Mouse (Mus musculus): Measurements from ENCODE around the gene Anxa5. TPM values are rescaled to one million over a fixed set of nuclear protein-coding genes. Genes with fewer than 3 reads are reported as not detected.

The Anxa5 gene
- 10 to 100 TPM; 54.5 to 59.8 TPM for total RNA-seq (2021)

DNA sequence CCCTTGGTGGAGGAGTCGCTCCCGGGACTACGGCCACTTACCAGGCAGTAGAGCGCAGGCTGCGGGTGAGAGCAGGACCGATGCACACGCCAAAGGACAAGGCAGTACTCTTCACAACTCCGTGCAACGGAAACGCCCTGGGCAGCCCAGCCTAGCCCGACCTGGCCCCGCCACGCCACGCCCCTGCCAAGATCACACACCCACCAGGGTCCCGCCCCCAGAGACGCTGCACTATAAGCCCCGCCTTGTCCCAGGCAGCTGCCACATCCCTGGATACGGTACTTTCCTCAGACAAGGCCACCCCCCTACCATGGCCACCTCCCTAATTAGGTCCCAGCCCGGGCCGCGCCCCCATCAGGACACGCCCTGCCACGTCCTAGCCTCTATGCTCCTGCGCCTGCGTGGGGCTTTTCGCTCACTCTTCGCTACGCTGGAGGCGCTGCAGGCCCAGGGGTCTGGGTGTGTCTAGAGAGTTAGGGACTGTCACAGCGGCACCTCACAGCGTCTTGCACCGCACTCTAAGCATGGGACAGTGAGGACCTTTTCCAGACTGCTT lies at the start of gene Anxa5, which contains the start of gene 1810062G17Rik:
Anxa5 (minus strand) TSS at position 363 of the 556 bp plus-strand sequence.
1810062G17Rik (plus strand) TSS at position 406 of the 556 bp plus-strand sequence.
- DNase-seq (ENCODE audit: extremely low spot score in 1 of 2, low spot score in 1 of 2) = peak; percentile 69 to 74

DNA sequence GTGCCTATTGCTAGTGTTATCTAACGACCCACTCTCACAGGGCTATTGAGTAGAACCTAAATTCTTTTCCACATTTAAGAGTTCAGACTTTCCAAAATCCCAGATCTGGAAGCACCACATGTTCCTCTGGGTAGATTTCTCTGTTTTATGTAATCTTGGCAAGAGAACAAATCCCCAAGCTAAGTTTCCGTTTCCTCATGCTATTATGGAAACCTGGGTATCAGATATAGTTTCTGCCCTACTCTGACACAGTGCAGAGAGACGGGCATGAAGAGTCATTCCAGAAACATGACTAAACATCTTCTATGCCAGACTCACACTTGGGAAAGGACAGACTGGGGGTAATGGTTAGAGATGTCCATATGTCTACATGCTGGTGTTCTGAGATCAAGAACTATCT lies 48.8 kb upstream of the Anxa5 start:
- DNase-seq (ENCODE audit: extremely low spot score in 1 of 2, low spot score in 1 of 2) = no peak

DNA sequence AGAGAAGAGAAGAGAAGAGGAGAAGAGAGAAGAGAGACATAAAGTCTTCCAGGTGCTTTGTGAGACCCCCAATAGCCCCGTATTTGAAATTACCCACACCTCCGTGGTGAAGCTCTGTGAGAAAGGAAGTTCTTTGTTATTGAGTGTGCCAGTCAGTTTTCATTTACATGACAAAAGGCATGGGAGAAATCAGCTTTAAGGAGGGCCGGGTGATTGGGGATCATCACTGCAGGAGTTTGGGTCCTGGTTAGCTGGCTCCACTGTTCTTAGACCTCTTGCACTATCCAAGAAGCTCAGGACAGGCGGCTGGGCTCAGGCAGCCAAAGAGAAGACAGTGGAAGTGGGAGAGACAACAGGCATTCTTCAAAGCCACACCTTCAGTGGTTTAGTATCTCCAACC lies 46.4 kb upstream of the Anxa5 start:
- DNase-seq (ENCODE audit: extremely low spot score in 1 of 2, low spot score in 1 of 2) = no peak

DNA sequence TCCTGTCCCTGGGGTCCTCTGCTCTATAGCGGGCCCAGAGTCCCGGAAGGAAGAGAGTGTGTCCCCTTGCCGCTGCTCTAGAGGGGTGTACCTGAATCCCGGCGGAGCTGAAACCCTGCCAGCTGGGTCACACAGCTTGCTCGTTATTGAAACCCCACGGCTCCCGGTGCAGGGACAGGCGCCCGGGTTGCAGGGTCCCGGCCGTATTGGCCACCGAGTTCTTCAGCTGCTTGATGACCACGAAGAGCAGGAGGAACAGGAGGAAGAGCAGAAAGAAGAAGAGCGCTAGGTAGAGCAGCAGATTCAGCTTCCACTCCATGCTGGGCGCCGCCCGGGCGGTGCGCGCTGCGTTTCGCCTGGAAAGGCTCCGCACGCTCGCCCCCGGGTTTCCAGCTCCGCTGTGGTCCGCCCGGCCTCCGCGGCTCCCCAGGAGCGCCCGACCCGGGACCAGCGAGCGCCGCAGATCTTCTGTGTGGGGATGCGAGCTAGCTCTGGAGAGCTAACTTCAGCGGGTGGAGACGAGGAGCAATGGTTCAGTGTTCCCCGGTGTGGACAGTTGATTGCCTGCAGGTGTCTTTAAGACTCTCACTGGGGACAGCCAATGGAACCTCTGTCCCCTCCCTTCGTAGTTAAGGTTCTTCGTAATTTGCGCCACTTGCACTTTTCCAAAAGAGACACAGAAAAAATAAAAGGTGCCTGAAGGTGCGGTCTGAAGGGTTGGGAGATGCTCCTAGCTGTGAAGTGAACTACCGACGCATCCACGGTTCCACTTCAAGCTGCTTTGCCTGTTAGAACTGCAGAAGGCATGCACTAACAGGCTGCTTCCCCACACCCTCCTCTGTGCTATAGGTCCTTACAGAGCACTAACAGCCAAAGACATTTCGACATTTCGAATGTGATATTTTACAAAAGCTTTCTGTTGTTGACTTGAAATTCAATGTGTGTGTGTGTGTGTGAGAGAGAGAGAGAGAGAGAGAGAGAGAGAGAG lies 45.7 kb upstream of the Anxa5 start, which contains the start of gene Gm11549:
Gm11549 (minus strand) TSS at position 741 of the 988 bp plus-strand sequence.
- DNase-seq (ENCODE audit: extremely low spot score in 1 of 2, low spot score in 1 of 2) = peak; percentile 32 to 37

DNA sequence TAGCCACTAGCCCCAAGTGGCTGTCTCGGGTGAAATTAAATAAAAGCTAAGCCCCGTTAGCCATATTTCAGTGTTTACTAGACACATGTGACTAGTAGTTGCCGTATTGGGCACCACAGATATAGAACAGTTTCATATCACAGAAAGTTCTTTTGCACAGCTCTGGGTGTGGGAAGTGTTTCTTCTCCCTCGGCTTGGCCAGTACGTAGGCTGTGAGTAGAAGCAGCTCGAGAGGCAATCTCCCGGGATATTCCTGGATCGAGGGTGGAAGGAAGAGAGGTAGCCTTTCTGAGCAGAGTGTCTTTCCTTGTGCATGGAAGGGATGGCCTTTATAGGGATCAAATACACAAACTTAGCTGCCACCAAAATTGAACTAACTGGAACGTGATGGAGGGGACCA lies 40.5 kb upstream of the Anxa5 start:
- DNase-seq (ENCODE audit: extremely low spot score in 1 of 2, low spot score in 1 of 2) = no peak

DNA sequence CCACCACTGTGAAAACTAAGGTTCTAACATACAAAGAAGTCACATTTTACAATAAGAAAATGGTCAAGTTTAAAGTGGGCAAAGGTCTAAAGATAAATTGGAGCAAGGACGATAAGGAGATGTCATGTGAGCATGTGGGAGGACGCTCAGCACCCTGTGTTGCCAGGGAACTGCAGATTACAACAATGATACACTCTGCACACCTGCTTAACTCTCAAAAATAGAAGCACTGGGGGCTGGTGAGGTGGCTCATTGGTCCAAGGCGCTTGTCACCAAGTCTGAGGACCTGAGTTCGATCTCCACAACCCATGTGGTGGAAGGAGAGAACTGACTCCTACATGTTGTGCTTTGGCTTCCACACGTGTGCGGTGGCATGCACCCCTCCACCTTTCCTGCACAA lies 35.8 kb upstream of the Anxa5 start:
- no peak for DNase-seq (ENCODE audit: extremely low spot score in 1 of 2, low spot score in 1 of 2)

DNA sequence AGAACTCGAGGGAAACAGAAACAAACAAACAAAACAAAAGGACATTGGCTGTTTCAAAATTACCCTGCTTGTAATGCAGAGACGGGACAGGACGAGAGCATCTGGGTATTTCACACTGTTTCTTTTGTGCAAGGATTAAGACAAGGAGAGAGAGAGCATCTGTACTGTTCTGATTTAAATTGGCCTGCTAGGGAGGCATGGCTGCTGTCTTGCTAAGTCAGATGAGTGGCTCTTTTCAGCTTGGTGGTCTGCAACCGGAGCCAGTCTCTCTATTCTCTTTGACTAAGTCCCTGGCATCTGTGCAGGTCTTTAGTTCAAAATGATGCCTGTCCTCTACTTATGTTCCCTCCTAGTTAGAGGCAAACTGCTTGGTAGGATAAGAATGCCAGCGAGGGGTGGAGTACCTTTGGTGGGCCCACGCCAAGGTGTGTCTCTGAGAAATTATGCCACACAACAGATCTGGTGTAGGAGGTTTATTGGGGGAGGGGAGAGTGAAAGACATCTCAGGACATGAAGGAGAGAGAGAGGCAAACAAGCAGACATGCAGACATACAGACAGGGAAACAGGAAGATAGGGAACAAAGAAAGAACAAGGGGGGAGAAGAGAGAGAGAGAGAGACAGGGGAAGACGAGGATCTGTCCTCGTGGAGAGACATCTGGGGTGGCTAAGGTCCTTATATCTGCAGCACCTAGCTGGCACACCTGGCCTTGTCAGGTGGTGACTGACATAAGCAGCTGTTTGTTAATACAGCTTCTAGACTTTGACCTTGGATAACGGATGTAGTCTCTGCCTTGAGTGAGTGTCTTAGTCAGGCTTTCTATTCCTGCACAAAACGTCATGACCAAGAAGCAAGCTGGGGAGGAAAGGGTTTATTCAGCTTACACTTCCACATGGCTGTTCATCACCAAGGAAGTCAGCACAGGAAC lies 30.4 kb upstream of the Anxa5 start:
- no peak for DNase-seq (ENCODE audit: extremely low spot score in 1 of 2, low spot score in 1 of 2)

DNA sequence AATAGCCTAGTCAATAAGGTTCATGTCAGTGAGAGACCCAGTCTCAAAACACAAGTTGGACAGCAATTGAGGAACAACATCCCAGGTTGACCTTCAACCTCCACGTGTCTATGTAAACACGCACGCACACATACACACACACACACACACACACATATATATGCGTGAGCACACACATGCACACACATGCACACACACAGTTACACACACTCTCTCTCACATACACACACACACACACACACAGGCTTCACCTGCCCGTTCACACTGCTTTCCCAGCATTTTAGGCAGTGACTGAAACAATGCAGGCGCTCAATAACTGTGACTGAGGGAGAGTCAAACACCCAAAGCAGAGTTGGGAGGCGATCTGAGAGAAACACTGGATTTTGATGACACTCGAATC lies 29.6 kb upstream of the Anxa5 start:
- no peak for DNase-seq (ENCODE audit: extremely low spot score in 1 of 2, low spot score in 1 of 2)

DNA sequence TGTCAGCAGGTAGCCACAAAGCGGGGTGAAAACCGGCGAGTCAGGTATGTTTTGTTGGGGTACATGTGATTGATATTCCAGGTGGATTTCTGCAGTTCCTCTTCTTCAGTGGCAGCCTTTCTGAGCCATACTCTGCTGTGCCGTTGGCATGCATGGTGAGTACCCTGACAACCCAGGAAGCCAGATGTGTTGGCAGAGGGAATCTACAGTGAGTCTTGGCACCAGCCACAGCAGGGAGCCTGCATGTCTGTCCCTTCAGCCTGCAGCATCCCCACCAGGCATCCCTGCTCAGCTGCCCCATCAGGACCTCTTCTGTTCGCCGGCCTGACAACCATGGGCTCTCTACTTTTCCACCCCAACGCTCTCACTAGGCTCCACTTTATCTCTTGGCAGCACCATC lies 25.9 kb upstream of the Anxa5 start:
- DNase-seq (ENCODE audit: extremely low spot score in 1 of 2, low spot score in 1 of 2) = no peak

DNA sequence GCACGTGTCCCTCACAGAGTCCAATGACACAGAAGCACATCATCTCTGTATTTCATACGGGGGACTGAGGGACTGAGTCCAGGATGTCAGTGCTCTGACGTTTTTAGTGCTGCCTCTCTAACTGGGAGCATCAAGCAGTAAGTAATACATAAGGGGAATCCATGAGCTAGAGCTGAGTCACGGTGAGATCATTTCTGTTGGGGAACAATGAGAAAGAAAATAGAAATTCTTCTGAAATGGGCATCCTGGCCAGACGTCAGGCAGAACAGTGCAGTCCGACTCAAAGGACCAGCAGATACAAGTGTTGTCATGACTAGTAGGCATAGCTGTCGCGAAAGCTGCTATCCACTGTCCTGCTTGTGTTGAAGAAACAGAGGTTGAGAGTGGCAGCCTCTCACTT lies 25.3 kb upstream of the Anxa5 start:
- no peak for DNase-seq (ENCODE audit: extremely low spot score in 1 of 2, low spot score in 1 of 2)

DNA sequence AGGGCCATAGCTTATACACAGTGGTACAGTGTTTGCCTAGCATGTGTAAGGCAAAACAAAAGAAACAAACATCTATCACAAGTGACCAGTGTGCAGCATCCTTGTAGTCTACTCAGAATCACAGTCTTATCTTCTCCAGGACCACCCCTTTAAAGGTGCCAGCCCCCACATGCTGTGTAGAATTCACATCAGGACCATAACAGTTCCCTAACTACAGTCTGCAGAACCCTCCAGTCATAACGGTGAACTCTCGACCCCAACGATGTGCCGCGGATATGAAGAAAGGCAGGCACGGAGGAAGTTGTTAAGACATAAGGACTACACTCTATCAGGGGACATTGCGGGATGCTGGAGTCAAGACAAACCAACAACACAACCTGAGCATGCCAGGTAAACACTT lies 23.7 kb upstream of the Anxa5 start:
- no peak for DNase-seq (ENCODE audit: extremely low spot score in 1 of 2, low spot score in 1 of 2)

DNA sequence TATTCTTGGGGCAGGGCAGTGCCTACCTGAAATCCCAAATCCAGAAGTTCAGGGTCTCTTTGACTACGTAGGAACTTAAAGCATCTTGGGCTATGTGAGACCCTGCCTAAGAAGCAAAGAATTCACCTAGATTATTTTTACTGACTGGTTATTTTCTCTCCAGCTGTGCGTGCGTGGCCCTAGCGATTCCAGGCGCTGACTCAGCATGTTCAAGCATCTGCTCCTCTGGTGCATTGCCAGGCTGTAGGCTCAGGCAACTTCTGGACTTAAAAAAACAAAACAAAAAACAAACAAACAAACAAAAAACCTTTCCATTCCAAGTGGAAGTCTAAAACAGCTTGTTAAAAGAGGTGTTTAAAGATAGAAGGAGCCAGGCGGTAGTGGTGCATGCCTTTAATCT lies 22.5 kb upstream of the Anxa5 start:
- no peak for DNase-seq (ENCODE audit: extremely low spot score in 1 of 2, low spot score in 1 of 2)

DNA sequence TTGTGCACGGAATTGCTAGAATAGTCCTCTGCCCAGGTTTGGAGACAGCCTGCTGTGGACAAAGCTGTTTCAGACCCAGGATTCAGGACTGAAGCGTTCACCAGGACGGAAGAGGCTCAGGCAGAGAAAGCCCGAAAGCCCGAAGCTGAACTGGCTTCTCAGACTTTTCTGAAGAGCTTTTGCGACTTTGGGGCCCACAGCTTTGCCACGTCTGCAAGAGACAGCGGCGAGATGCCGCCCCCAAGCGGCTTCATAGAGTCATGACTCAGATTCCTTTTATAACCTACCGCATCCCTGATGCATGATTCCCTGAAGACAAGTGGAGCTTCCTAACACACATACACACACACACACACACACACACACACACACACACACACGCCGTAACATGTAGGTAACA lies 21.1 kb upstream of the Anxa5 start:
- peak; percentile 44 to 70 for DNase-seq (ENCODE audit: extremely low spot score in 1 of 2, low spot score in 1 of 2)

DNA sequence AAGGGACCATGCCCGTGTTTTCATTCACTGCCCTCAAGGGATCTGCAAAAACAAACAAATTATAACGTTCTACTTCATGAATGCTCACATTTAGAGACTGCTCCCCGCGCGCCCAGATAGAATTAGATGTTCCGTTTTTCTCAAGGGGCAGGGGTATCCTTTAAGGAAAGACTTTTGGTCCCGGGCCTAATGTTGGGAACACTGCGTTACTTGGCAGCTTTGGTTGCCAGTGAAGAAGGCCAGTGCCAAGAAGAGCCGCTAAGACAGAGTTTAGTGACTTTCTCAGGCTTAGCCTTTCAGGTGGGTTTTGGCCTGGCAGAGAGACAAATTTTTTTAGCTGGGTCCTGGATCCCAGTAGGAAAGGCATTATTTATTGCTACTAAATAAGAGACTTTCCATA lies 20.6 kb upstream of the Anxa5 start:
- DNase-seq (ENCODE audit: extremely low spot score in 1 of 2, low spot score in 1 of 2) = no peak

DNA sequence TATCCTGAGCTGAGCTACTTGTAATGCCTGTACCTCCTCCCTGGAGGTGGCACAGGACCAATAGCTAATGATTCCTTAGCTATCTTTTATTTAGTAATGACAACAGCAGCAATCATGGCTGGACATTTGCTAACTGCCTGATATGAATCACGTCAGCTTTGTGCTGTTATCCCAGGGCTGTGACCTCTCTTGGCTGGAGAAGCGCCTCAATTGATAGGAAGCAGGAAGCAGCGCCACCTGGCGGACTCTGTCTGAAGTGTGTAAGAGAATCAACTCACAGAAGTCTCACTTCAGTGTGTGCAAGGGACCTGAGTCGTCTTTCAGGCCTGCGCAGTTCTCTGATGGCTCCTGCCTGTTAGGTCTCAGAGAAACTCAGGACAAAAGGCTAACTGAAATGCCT lies 19.7 kb upstream of the Anxa5 start:
- DNase-seq (ENCODE audit: extremely low spot score in 1 of 2, low spot score in 1 of 2) = peak; percentile 81 to 98

DNA sequence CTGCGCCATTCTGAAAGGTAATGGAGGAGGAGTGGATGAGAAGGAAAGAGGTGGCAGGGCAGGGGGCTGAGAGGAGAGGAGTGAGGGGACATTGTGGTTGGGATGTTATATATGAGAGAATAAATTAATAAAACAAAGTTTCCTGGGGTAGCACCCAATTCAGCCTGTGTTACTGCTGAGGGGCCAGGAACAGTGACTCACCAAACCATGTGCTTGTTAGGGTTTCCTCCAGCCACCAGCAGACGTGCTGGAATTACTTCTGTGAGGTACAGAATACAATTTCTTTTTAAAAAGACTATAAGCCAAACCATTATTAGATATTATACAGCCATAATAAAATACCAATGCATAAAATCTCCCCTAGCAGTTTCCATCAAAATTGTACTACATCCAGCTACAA lies 18.9 kb upstream of the Anxa5 start:
- no peak for DNase-seq (ENCODE audit: extremely low spot score in 1 of 2, low spot score in 1 of 2)

DNA sequence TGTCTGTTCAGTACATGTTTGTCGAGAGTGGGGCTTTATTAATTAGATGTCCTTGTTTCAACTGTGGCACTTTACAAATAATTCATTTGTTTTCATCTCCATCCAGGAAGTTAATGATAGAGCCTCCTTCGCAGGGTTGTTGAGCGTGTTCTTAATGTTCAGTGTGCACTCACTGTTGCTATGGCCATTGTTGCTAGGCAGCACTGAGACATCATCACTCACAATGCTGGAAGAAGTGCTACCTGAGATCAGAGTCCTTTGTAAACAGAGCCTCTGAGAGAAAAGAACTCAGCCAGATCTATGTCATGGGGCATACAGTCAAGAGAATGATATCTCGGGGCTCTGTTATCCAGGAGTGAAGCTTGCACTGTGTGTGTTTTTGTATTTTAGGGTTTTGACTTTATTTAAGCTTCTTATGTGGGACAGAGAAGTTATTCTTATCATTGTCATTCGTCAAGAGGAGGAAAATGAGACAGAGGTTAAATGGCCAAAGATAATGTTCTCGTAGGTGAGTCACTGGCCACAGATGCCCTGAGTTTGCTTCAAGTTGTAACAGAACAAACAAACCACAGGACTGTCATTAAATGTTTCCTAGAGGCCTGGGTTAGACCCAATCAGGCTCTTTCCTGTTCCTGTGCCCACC lies 18.1 kb upstream of the Anxa5 start:
- DNase-seq (ENCODE audit: extremely low spot score in 1 of 2, low spot score in 1 of 2) = no peak

DNA sequence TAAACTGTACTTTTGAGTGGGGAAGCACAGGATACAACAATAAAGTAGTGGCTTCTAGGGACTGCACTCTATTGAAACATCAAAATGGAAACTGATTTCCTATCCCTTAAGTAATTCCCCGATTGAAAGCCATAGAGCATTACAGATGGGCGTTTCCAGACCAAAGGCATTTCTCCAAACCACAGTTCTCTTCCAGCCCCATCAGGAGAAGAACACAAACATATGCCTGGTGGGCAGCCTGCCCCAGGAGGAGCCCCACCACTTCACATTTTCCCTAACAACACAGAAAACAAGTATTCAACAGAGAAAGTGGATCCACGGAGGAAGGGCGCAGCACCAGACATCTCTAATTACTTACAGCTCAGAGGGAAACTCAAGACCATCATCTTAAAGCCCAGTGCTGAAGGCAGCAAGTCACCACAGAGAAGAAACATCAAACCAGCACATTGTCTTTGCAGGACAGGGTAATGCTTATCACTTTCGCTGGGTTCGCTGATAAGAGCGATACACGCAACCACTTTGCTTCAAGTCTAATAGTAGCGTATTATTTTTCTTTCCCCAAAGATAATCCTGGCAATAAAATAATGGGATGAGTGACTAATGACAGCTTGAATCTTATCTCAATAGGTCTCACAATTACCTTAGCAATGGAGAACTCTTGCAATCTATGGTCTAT lies 17.2 kb upstream of the Anxa5 start:
- no peak for DNase-seq (ENCODE audit: extremely low spot score in 1 of 2, low spot score in 1 of 2)

DNA sequence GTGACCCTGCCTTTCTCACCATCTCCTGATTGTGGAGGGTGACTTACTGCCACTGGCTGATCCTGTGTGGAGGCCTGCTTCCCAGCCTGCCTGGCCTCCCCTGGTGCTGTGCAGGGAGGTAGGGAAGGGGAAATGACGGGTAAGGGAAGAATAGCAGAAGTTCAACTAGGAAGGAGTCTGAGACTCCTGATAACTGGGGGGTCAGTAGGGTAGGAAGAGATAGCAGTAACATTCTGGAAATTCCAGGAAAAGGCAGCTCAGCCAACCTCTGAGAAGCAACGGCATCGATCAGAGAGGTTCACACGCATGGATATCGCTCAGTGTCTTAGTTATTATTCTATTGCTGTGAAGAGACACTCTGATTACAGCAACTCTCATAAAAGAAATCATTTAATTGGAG lies 15.8 kb upstream of the Anxa5 start:
- no peak for DNase-seq (ENCODE audit: extremely low spot score in 1 of 2, low spot score in 1 of 2)

DNA sequence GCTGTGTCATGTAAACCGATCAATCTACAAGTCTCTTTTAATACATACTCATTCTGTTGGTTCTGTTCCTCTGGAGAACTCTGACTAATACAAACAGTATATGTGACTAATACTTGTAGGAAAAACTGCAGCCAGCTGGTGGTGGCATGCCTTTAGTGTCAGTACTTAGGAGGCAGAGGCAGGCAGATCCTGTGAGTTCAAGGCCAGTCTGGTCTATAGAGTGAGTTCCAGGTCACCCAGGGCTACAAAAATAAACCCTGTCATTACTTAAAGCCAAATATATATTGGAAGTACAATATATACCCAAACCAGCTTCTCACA lies 13.9 kb upstream of the Anxa5 start:
- no peak for DNase-seq (ENCODE audit: extremely low spot score in 1 of 2, low spot score in 1 of 2)

All from layer of hippocampus, postnatal 25 days (tissue).